Mouse (Mus musculus): ENCODE measurements around the gene Parp8.

DNA sequence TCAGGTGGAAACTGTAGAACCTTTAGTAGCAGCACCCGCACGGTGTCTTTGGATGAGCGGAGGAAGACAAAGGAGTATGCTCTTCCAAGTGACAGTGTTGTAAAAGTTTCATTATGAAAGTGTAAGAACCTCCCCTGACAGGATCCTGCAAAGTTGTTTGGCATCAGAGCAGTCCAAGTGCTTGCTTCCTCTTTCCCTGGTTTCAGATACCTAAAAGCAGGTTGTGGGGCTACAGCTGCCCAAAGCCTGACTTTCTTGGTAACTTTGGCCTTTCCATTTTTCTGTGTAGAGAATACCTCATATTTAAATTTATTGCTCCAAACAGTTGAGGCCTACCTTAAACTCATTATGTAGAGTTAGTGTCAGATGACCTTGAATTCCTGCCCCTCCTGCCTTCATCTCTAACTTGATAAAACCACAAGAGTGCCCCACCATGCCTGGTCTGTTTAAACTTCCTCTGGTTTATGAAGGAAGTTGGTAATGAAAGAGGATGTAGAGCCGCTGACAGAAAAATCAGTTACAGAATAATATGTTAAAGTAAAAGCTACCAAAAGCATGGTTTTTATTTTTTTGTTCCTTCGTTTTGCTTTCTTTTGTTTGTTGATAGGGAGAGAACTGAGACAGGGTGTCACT, 8.5 kb upstream of the Parp8 start:
- no peak for TF ChIP-seq CTCF (IDR thresholded peaks at IDR 0.05; ENCODE audit: low read depth)
- no peak for TF ChIP-seq EP300 (IDR thresholded peaks at IDR 0.05; ENCODE audit: low read depth)
